Mouse (Mus musculus) heart, embryonic 11.5 days (tissue): ENCODE measurements around the gene Pfdn6. TPM values are rescaled to one million over a fixed set of nuclear protein-coding genes. Genes with fewer than 3 reads are reported as not detected.

Experiments used
- ATAC-seq: fragments of 200-750 bp; cut with Nextera tagmentation; replicated peaks from 2 replicates; pipeline ENCODE4 v1.8.0; 2017; ENCODE audit warnings: moderate library complexity; ENCODE audit not compliant: insufficient number of reproducible peaks, low FRiP score, low TSS enrichment
- H3K27ac ChIP-seq: fragments of 300-500 bp; sonication (generic); 2 replicates; pipeline ENCODE4 v1.5.1; 2014; ENCODE audit warnings: mild to moderate bottlenecking, low read depth, low read length
- H3K27me3 ChIP-seq: fragments of 300-500 bp; sonication (generic); 2 replicates; pipeline ENCODE4 v1.6.1; 2014; ENCODE audit warnings: mild to moderate bottlenecking, low read length, mixed read lengths; ENCODE audit not compliant: control insufficient read depth, insufficient read depth
- H3K36me3 ChIP-seq: fragments of 300-500 bp; sonication (generic); 2 replicates; pipeline ENCODE4 v1.6.1; 2014; ENCODE audit warnings: mild to moderate bottlenecking, low read length, moderate library complexity, mixed read lengths; ENCODE audit not compliant: control insufficient read depth, insufficient read depth
- H3K4me1 ChIP-seq: fragments of 300-500 bp; sonication (generic); 2 replicates; pipeline ENCODE4 v1.6.1; 2014; ENCODE audit warnings: low read length; ENCODE audit not compliant: control insufficient read depth, insufficient read depth
- H3K4me2 ChIP-seq: fragments of 300-500 bp; sonication (generic); 2 replicates; pipeline ENCODE4 v1.6.1; 2014; ENCODE audit warnings: mild to moderate bottlenecking, moderate library complexity
- H3K4me3 ChIP-seq: fragments of 300-500 bp; sonication (generic); 2 replicates; pipeline ENCODE4 v1.5.1; 2014; ENCODE audit warnings: low read depth, low read length
- H3K9ac ChIP-seq: fragments of 300-500 bp; sonication (generic); 2 replicates; pipeline ENCODE4 v1.6.1; 2014; ENCODE audit warnings: mild to moderate bottlenecking, low read depth, low read length, moderate library complexity
- H3K9me3 ChIP-seq: fragments of 300-500 bp; sonication (generic); replicated peaks from 2 replicates; pipeline ENCODE4 v1.6.1; 2016; ENCODE audit warnings: low read length; ENCODE audit not compliant: control insufficient read depth
- WGBS: fragments of 180-500 bp; shearing (Covaris S2); extraction: QIAGEN DNeasy Blood & Tissue Kit; methylation state at CpG from one replicate; pipeline ENCODE4 v1.1.7; 2014; ENCODE audit not compliant: insufficient replicate concordance; 5-methylcytosine and 5-hydroxymethylcytosine counted together
- polyA plus RNA-seq: library from polyadenylated mRNA; unstranded; fragments of >200 nt; fragmentation: Nextera tagmentation; extraction: Ambion mirVana; gene quantifications from 2 replicates; pipeline ENCODE4 v1.2.1, GENCODE M21; 2014

Pfdn6 gene
- polyA plus RNA-seq, 1 experiment from 2014 or later: 151 TPM

GRCm38 (mm10) chr17:33916847-33917655, 23.1 kb downstream of the Pfdn6 start:
- Histone ChIP-seq H3K4me1 (peaks cover 23% of the 10 kb centered on the region), H3K36me3 (peaks cover 19% of the 10 kb centered on the region), H3K9me3 (no peaks in the 10 kb centered on the region), H3K4me2 (peak overlapping the region; percentile 70), H3K4me3 (peak overlapping the region; percentile 66), H3K9ac (peak overlapping the region; percentile 76; the same call in 1 of the 2 replicates), H3K27me3 (peaks cover 3% of the 10 kb centered on the region; the same call in 1 of the 2 replicates), H3K27ac (no peak overlapping the region)
- WGBS: 70% methylated on average over 31 of the region's 31 CpGs
- ATAC-seq: no peak

GRCm38 (mm10) chr17:33916294-33916693, 23.8 kb downstream of the Pfdn6 start:
- Histone ChIP-seq H3K9me3 (no peaks in the 10 kb centered on the region), H3K27ac (peak overlapping the region; percentile 86), H3K4me1 (peaks cover 23% of the 10 kb centered on the region), H3K36me3 (peaks cover 27% of the 10 kb centered on the region), H3K4me2 (peak overlapping the region; percentile 70), H3K9ac (peak overlapping the region; percentile 76), H3K4me3 (peak overlapping the region; percentile 66), H3K27me3 (peaks cover 3% of the 10 kb centered on the region; the same call in 1 of the 2 replicates)
- 1% methylated on average over 17 of the region's 20 CpGs for WGBS
- ATAC-seq: peak; percentile 29

- WGBS: 0% methylated on average over 33 of the region's 34 CpGs
- peak; percentile 84 for ATAC-seq
- no peaks in the 10 kb centered on the region for H3K9me3 ChIP-seq
- H3K9ac ChIP-seq: peak within 1 kb of the TSS; percentile 76
- H3K4me2 ChIP-seq: peak within 1 kb of the TSS; percentile 70
- H3K4me1 ChIP-seq: peaks cover 20% of the 10 kb centered on the region
- peaks cover 31% of the 10 kb centered on the region for H3K36me3 ChIP-seq
- H3K27ac ChIP-seq: peak within 1 kb of the TSS; percentile 86
- peak within 1 kb of the TSS; percentile 66 for H3K4me3 ChIP-seq
- H3K27me3 ChIP-seq: peaks cover 3% of the 10 kb centered on the region; the same call in 1 of the 2 replicates
Observed at GRCm38 (mm10) chr17:33915671-33916250, 24.4 kb downstream of the Pfdn6 start, which contains the start of the genes Tapbp and Zbtb22. Tapbp (plus strand) TSS chr17:33915899. Zbtb22 (plus strand) TSS chr17:33915904.

GRCm38 (mm10) chr17:33914969-33915391, 25.2 kb downstream of the Pfdn6 start:
- H3K4me3 ChIP-seq: peak overlapping the region; percentile 66
- no peaks in the 10 kb centered on the region for H3K9me3 ChIP-seq
- peaks cover 31% of the 10 kb centered on the region for H3K36me3 ChIP-seq
- ATAC-seq: no peak
- H3K9ac ChIP-seq: no peak overlapping the region
- H3K27ac ChIP-seq: 0 out of 2 replicates have a peak overlapping the region, but pooled peaks have one; percentile 86
- peaks cover 3% of the 10 kb centered on the region; the same call in 1 of the 2 replicates for H3K27me3 ChIP-seq
- peak overlapping the region; percentile 70 for H3K4me2 ChIP-seq
- peaks cover 26% of the 10 kb centered on the region for H3K4me1 ChIP-seq
- 73% methylated on average over 13 of the region's 13 CpGs for WGBS

GRCm38 (mm10) chr17:33913905-33914304, 26.2 kb downstream of the Pfdn6 start:
- Histone ChIP-seq H3K27me3 (peaks cover 3% of the 10 kb centered on the region; the same call in 1 of the 2 replicates), H3K4me2 (no peak overlapping the region), H3K36me3 (peaks cover 31% of the 10 kb centered on the region), H3K9ac (no peak overlapping the region), H3K27ac (peak overlapping the region; percentile 0; the same call in 1 of the 2 replicates), H3K4me1 (peaks cover 24% of the 10 kb centered on the region), H3K4me3 (no peak overlapping the region), H3K9me3 (no peaks in the 10 kb centered on the region)
- ATAC-seq: no peak
- WGBS: 94% methylated on average over 8 of the region's 8 CpGs

- Histone ChIP-seq H3K27ac (no peak overlapping the region), H3K36me3 (peaks cover 31% of the 10 kb centered on the region), H3K4me2 (no peak overlapping the region), H3K4me1 (peaks cover 22% of the 10 kb centered on the region), H3K9ac (no peak overlapping the region), H3K27me3 (peaks cover 3% of the 10 kb centered on the region; the same call in 1 of the 2 replicates), H3K4me3 (no peak overlapping the region), H3K9me3 (no peaks in the 10 kb centered on the region)
- ATAC-seq: no peak
- 87% methylated on average over 10 of the region's 10 CpGs for WGBS
Observed at GRCm38 (mm10) chr17:33913264-33913663, 26.9 kb downstream of the Pfdn6 start.

- peaks cover 31% of the 10 kb centered on the region for H3K36me3 ChIP-seq
- peaks cover 17% of the 10 kb centered on the region for H3K4me1 ChIP-seq
- no peak overlapping the region for H3K27ac ChIP-seq
- H3K4me3 ChIP-seq: no peak overlapping the region; the same call in 1 of the 2 replicates
- WGBS: 89% methylated on average over 28 of the region's 28 CpGs
- ATAC-seq: no peak
- H3K9me3 ChIP-seq: no peaks in the 10 kb centered on the region
- H3K27me3 ChIP-seq: no peaks in the 10 kb centered on the region
- no peak overlapping the region for H3K9ac ChIP-seq
- H3K4me2 ChIP-seq: no peak overlapping the region
Observed at GRCm38 (mm10) chr17:33911813-33912414, 28.2 kb downstream of the Pfdn6 start.

GRCm38 (mm10) chr17:33911052-33911812, 28.9 kb downstream of the Pfdn6 start:
- Histone ChIP-seq H3K4me1 (peaks cover 15% of the 10 kb centered on the region), H3K27ac (no peak overlapping the region), H3K36me3 (peaks cover 31% of the 10 kb centered on the region), H3K27me3 (no peaks in the 10 kb centered on the region), H3K4me3 (no peak overlapping the region; the same call in 1 of the 2 replicates), H3K9ac (no peak overlapping the region), H3K9me3 (no peaks in the 10 kb centered on the region), H3K4me2 (no peak overlapping the region)
- WGBS: 93% methylated on average over 31 of the region's 31 CpGs
- ATAC-seq: no peak
